Mouse (Mus musculus) C2C12 (cell line): ENCODE data around the gene Snph. TPM values are rescaled to one million over a fixed set of nuclear protein-coding genes. Genes with fewer than 3 reads are reported as not detected.

Source experiments
- H3K27me3 ChIP-seq: one replicate; pipeline ENCODE4 v1.6.1; 2011; ENCODE audit not compliant: control insufficient read depth, insufficient read depth, insufficient read length
- H3K36me3 ChIP-seq: one replicate; pipeline ENCODE4 v1.6.1; 2011; ENCODE audit not compliant: control insufficient read depth, insufficient read depth
- H3K4me3 ChIP-seq: one replicate; pipeline ENCODE4 v1.5.1; 2011; ENCODE audit warnings: mild to moderate bottlenecking, control low read depth; ENCODE audit not compliant: poor library complexity, insufficient read depth, severe bottlenecking
- H3K79me2 ChIP-seq: one replicate; pipeline ENCODE4 v1.6.1; 2011; ENCODE audit not compliant: control insufficient read depth, insufficient read depth
- H3K79me3 ChIP-seq: one replicate; pipeline ENCODE4 v1.6.1; 2011; ENCODE audit warnings: low read depth, control low read depth
- H3ac ChIP-seq: one replicate; pipeline ENCODE3; 2011; ENCODE audit warnings: low read depth; ENCODE audit not compliant: control insufficient read depth, insufficient read length
- CEBPB ChIP-seq: IDR thresholded peaks from one replicate; pipeline ENCODE4 v1.6.1; 2011; ENCODE audit warnings: low read depth, mild to moderate bottlenecking, control low read depth, moderate library complexity
- CTCF ChIP-seq: IDR thresholded peaks from one replicate; pipeline ENCODE4 v1.5.1; 2011; ENCODE audit not compliant: control insufficient read depth, insufficient read depth, insufficient read length
- FOSL1 ChIP-seq: IDR thresholded peaks from one replicate; pipeline ENCODE4 v1.8.0; 2011; ENCODE audit warnings: mild to moderate bottlenecking, low read length; ENCODE audit not compliant: poor library complexity, insufficient read depth, severe bottlenecking
- MAX ChIP-seq: IDR thresholded peaks from one replicate; pipeline ENCODE4 v1.6.1; 2011; ENCODE audit warnings: mild to moderate bottlenecking, control low read depth
- MYOD1 ChIP-seq: IDR thresholded peaks from one replicate; pipeline ENCODE4 v1.6.1; 2011; ENCODE audit warnings: low read depth; ENCODE audit not compliant: control insufficient read depth, insufficient read length
- MYOG ChIP-seq: IDR thresholded peaks from one replicate; pipeline ENCODE4 v1.6.1; 2011; ENCODE audit not compliant: control insufficient read depth, insufficient read length; ENCODE audit errors: extremely low read depth
- USF1 ChIP-seq: IDR thresholded peaks from one replicate; pipeline ENCODE4 v1.6.1; 2011; ENCODE audit warnings: low read depth, mild to moderate bottlenecking, control low read depth, moderate library complexity
- polyA plus RNA-seq: library from polyadenylated mRNA; unstranded; fragments of >200 nt; fragmentation: generic; extraction: Trizol; gene quantifications from one replicate; pipeline ENCODE4 v1.2.1, GENCODE M21; 2012; ENCODE audit warnings: missing spikeins

The Snph gene
- polyA plus RNA-seq, 1 experiment = not detected

DNA sequence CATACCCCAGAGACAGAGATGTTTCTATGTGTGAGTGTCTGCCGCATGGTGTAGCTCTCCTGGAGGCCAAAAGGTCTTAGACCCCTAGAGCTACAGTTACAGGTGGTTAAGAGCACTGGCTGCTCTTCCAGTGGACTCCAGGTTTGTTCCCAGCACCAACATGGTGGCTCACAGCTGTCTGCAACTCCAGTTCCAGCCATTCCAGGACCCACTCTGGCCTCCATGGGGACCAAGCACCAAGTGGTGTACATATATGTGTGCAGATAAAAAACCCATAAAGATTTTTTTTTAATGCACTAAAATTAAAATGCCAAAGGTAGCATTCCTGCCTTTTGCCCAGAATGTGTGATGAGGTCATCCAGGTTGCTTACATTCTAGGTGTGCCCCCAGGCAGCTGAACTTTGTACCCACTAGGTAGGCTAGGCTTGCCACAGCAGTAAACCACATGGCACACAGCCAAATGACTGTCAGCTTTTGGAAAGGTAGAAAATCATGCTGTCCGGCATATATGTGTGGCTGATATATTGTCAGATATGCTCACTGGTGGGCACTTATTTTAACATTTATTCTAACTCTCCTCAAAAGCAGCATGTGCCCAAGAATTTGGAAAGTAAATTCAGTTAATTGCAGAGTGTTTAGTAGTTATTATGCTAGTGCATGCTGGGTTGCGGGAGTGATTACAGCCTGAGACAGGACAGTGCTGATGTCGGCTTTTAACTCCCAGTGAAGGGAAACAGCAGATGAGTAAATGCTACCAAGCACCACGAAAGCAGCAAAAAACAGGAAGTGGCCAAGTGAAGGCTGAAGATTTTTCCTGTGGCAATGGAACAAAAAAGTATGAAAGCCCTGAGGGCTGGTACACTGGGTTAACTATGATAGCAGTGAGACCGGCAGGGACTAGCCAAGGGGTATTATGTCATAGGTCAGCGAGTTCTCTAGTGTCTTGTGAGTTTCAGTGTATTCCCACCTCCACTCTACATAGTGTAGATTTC lies 69.2 kb downstream of the Snph start:
- no peaks in the 10 kb centered on the region for H3K27me3 ChIP-seq
- peaks cover 4% of the 10 kb centered on the region for H3K79me3 ChIP-seq
- H3K36me3 ChIP-seq = peaks cover 70% of the 10 kb centered on the region
- no peak overlapping the region for H3K4me3 ChIP-seq
- H3ac ChIP-seq = no peak overlapping the region
- no peak for TF ChIP-seq MYOG
- peaks cover 26% of the 10 kb centered on the region for H3K79me2 ChIP-seq

- H3K79me3 ChIP-seq = peaks cover 95% of the 10 kb centered on the region
- H3ac ChIP-seq = no peak overlapping the region
- peaks cover 100% of the 10 kb centered on the region for H3K79me2 ChIP-seq
- TF ChIP-seq MYOG (no peak), CEBPB (no peak), USF1 (no peak), MAX (no peak), FOSL1 (no peak), CTCF (no peak), MYOD1 (no peak)
- H3K27me3 ChIP-seq = no peaks in the 10 kb centered on the region
- peaks cover 100% of the 10 kb centered on the region for H3K36me3 ChIP-seq
- H3K4me3 ChIP-seq = no peak overlapping the region
These were observed 82.7 kb downstream of the Snph start for GRCm38 (mm10) chr2:151549615-151550121.

GRCm38 (mm10) chr2:151546571-151546970 lies 85.8 kb downstream of the Snph start:
- Histone ChIP-seq H3K27me3 (no peaks in the 10 kb centered on the region), H3K36me3 (peaks cover 80% of the 10 kb centered on the region), H3ac (no peak overlapping the region), H3K4me3 (no peak overlapping the region), H3K79me3 (peaks cover 87% of the 10 kb centered on the region), H3K79me2 (peaks cover 90% of the 10 kb centered on the region)
- no peak for TF ChIP-seq CEBPB
- TF ChIP-seq MYOD1 = no peak
- TF ChIP-seq MAX = no peak
- TF ChIP-seq CTCF = no peak
- no peak for TF ChIP-seq FOSL1
- TF ChIP-seq USF1 = no peak
- no peak for TF ChIP-seq MYOG

GRCm38 (mm10) chr2:151544673-151545072 lies 87.7 kb downstream of the Snph start:
- peaks cover 68% of the 10 kb centered on the region for H3K79me3 ChIP-seq
- no peaks in the 10 kb centered on the region for H3K27me3 ChIP-seq
- no peak overlapping the region for H3K4me3 ChIP-seq
- TF ChIP-seq MYOD1 (no peak), MAX (no peak)
- H3K36me3 ChIP-seq = peaks cover 61% of the 10 kb centered on the region
- peaks cover 71% of the 10 kb centered on the region for H3K79me2 ChIP-seq
- H3ac ChIP-seq = no peak overlapping the region

DNA sequence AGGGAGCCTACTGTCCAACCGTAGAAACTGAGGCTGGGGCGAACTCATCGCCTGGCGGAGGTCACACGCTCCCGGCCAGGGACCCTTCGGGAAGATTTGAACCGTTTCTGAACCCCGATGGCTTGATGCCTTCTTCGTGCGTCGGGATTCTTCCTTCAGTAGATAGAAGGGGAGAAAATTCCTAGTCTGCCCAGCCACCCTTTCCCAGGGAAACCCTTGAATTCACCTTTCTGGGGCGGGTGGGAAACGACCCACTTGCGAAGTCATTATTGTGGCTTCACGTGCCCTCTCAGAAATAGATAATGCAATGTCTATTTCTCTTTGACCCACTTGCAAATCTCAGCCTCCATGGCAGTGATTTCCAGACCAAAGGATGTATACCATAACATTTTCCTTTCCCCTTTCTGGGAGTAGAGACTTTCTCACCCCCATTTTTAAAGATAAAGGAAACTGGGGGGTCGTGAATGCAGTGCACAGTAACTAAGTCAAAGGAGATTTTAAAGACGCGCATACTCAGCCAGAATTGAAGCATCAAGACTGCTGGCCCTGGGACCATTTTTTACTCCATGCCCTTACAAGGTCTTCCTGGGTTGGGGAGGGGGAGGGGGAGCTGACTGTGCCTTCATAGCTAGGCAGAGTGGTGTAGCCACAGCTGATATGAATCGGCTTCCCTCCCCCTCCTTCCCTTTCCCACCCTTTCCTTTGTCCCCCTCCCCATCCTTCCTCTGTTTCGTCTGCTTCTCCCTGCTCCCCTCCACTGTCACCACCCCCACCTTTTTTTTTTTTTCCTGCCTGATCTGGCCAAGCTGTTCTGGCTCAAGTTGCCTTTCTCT lies 89.1 kb downstream of the Snph start:
- H3K79me2 ChIP-seq = peaks cover 57% of the 10 kb centered on the region
- peak overlapping the region; percentile 94 for H3ac ChIP-seq
- no peak for TF ChIP-seq MYOD1
- TF ChIP-seq USF1 = no peak
- no peak for TF ChIP-seq FOSL1
- TF ChIP-seq CEBPB = no peak
- no peak for TF ChIP-seq CTCF
- no peak for TF ChIP-seq MAX
- no peak for TF ChIP-seq MYOG
- peak overlapping the region; percentile 81 for H3K4me3 ChIP-seq
- H3K27me3 ChIP-seq = no peaks in the 10 kb centered on the region
- peaks cover 55% of the 10 kb centered on the region for H3K79me3 ChIP-seq
- peaks cover 47% of the 10 kb centered on the region for H3K36me3 ChIP-seq
